Mouse (Mus musculus) liver, adult 2 months (tissue): ENCODE measurements around the gene Mpped1. TPM values are rescaled to one million over a fixed set of nuclear protein-coding genes. Genes with fewer than 3 reads are reported as not detected.

Source experiments
- DNase-seq: peaks from one replicate; pipeline ENCODE4 v3.0.0-alpha.2; 2011; ENCODE audit warnings: low read depth, low spot score; ENCODE audit errors: extremely low read depth
- H3K27ac ChIP-seq: fragments of 200-500 bp; replicated peaks from 2 replicates; pipeline ENCODE4 v1.5.1; 2012; ENCODE audit warnings: low read depth, mild to moderate bottlenecking, control low read depth, inconsistent platforms, low read length; ENCODE audit not compliant: insufficient read depth
- H3K27me3 ChIP-seq: fragments of 200-500 bp; 2 replicates; pipeline ENCODE4 v1.6.1; 2012; ENCODE audit warnings: mild to moderate bottlenecking, moderate library complexity, low read length, inconsistent platforms; ENCODE audit not compliant: control insufficient read depth, insufficient read depth
- H3K36me3 ChIP-seq: fragments of 200-500 bp; 2 replicates; pipeline ENCODE4 v1.6.1; 2012; ENCODE audit warnings: low read length, inconsistent platforms; ENCODE audit not compliant: control insufficient read depth, insufficient read depth
- H3K4me1 ChIP-seq: fragments of 200-500 bp; 2 replicates; pipeline ENCODE4 v1.6.1; 2011; ENCODE audit warnings: low read length; ENCODE audit not compliant: control insufficient read depth, insufficient read depth
- H3K4me3 ChIP-seq: fragments of 200-500 bp; 2 replicates; pipeline ENCODE4 v1.5.1; 2011; ENCODE audit warnings: low read depth, mild to moderate bottlenecking, control low read depth, low read length, moderate library complexity; ENCODE audit not compliant: insufficient read depth
- H3K79me2 ChIP-seq: fragments of 200-500 bp; 2 replicates; pipeline ENCODE4 v1.6.1; 2012; ENCODE audit warnings: inconsistent platforms, mild to moderate bottlenecking, low read length, moderate library complexity; ENCODE audit not compliant: control insufficient read depth, insufficient read depth
- H3K9ac ChIP-seq: fragments of 200-500 bp; 2 replicates; pipeline ENCODE4 v1.6.1; 2012; ENCODE audit warnings: low read depth, mild to moderate bottlenecking, control low read depth, inconsistent platforms, low read length
- CTCF ChIP-seq: fragments of 200-500 bp; IDR thresholded peaks from 2 replicates; pipeline ENCODE4 v1.5.1; 2011; ENCODE audit warnings: low read depth, low read length, control low read depth
- POLR2A ChIP-seq: fragments of 200-500 bp; IDR thresholded peaks from 2 replicates; pipeline ENCODE4 v1.6.1; 2011; ENCODE audit warnings: low read length, control low read depth; ENCODE audit not compliant: insufficient read depth; ENCODE audit errors: extremely low read depth
- WGBS: fragments of 180-500 bp; shearing (Covaris S2); methylation state at CpG from one replicate; pipeline ENCODE4 v1.1.7; 2018; 5-methylcytosine and 5-hydroxymethylcytosine counted together
- polyA plus RNA-seq: library from polyadenylated mRNA; depleted of rRNA; stranded (reverse); fragments of >200 nt; gene quantifications from 2 replicates; pipeline ENCODE4 v1.2.3, GENCODE M21; 2012
- total RNA-seq: library from RNA; depleted of rRNA; stranded (reverse); fragments of >200 nt; gene quantifications from 2 replicates; pipeline ENCODE4 v1.2.3, GENCODE M21; 2014

Gene Mpped1
- total and polyA plus RNA-seq, 2 experiments = 0.13 TPM; not detected in 1

DNA sequence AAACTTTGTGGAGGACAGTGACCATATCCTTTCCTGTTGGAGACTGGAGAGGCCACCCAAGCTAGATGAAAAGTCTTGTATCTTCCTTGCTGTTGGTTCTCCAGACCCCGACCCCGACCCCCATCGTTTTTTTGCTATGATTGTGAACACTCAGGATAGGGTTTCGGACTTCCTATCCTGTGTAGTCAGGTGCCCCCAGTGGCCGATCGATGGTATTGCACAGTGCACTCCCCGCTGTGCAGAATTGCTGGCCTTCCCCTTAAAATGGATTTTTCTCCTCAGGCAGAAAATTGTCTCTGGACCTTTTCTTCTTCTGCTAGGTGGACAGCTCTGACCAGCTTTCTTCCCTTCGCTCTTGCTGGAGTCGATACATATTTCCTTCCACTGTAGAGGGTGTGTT lies 22.5 kb upstream of the Mpped1 start:
- peak; percentile 8 for DNase-seq
- H3K36me3 ChIP-seq = no peaks in the 10 kb centered on the region
- H3K4me1 ChIP-seq = no peaks in the 10 kb centered on the region
- H3K27me3 ChIP-seq = no peaks in the 10 kb centered on the region
- H3K27ac ChIP-seq = no peak overlapping the region
- no peak overlapping the region for H3K4me3 ChIP-seq
- H3K79me2 ChIP-seq = no peaks in the 10 kb centered on the region
- 26% methylated on average over 9 of the region's 9 CpGs for WGBS
- TF ChIP-seq POLR2A (no peak), CTCF (peak; percentile 75)
- no peak overlapping the region for H3K9ac ChIP-seq

DNA sequence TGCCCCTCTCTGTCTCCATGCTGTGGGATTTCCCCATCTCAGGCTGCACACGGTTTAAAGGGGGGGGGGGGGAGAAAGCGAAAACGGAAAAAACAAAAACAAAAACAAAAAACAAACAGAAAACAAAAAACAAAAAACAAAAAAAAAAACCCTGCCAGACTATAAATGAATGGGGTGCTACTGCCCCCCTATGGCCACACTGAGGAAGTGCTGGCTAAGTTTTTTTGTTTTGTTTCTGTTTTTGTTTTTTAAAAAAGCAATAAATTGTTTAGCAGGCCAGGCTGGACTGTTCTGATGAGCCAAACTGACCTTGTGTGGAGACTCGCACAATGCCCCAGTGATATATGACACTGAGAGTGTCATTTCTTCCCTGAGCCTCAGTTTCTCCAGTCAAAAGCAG lies 20.3 kb upstream of the Mpped1 start:
- 13% methylated on average over 4 of the region's 4 CpGs for WGBS
- Histone ChIP-seq H3K9ac (no peak overlapping the region), H3K4me1 (no peaks in the 10 kb centered on the region), H3K4me3 (no peak overlapping the region), H3K36me3 (no peaks in the 10 kb centered on the region), H3K27ac (no peak overlapping the region), H3K27me3 (no peaks in the 10 kb centered on the region), H3K79me2 (no peaks in the 10 kb centered on the region)
- no peak for DNase-seq
- TF ChIP-seq POLR2A (no peak), CTCF (peak; percentile 54)

DNA sequence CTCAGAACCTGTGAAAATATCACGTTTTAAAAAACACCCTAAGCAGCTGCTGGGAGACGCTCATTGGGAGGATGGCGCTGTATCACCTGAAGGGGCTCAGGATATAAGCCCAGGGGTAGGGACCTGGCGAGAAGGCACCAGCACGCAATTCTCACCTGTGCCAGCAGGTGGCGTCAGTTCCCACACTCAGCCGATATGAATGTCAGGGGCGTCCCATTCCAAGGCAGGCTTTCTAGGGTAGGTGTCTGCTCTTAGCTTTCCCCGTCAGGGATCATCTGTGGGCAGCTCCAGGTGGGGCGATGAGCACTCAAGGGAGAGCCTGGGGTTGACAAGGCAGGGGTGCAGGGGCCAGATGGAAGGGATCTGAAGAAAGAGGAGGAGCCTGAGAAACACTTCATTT lies 18.6 kb upstream of the Mpped1 start:
- WGBS = 5% methylated on average over 10 of the region's 10 CpGs
- Histone ChIP-seq H3K79me2 (no peaks in the 10 kb centered on the region), H3K27ac (no peak overlapping the region), H3K4me1 (no peaks in the 10 kb centered on the region), H3K4me3 (no peak overlapping the region), H3K36me3 (no peaks in the 10 kb centered on the region), H3K9ac (no peak overlapping the region), H3K27me3 (no peaks in the 10 kb centered on the region)
- TF ChIP-seq CTCF (peak; percentile 90), POLR2A (no peak)
- no peak for DNase-seq

DNA sequence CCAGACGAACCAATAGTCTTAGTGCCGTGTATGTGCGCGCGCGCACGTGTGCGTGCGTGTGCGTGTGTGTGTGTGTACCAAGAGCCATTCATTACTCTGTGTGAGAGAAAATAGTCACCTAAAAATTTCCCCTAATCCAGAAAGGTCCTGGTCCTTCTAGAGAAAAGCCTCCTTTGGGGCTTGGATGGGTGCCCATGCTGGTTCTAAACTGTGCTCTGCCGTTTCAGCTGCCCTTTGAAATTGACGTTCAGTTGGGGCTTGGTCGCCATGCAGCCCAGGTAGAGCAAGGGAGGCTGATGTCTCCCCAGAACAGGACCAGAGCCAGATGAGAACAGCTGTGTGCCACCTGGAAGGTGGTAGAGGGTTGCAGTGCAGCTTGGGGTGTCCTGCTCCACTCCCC lies 17.8 kb upstream of the Mpped1 start:
- TF ChIP-seq CTCF (no peak), POLR2A (no peak)
- no peaks in the 10 kb centered on the region for H3K4me1 ChIP-seq
- H3K9ac ChIP-seq = no peak overlapping the region
- H3K27ac ChIP-seq = no peak overlapping the region
- no peaks in the 10 kb centered on the region for H3K79me2 ChIP-seq
- DNase-seq = no peak
- H3K4me3 ChIP-seq = no peak overlapping the region
- no peaks in the 10 kb centered on the region for H3K36me3 ChIP-seq
- no peaks in the 10 kb centered on the region for H3K27me3 ChIP-seq
- 87% methylated on average over 13 of the region's 13 CpGs for WGBS

DNA sequence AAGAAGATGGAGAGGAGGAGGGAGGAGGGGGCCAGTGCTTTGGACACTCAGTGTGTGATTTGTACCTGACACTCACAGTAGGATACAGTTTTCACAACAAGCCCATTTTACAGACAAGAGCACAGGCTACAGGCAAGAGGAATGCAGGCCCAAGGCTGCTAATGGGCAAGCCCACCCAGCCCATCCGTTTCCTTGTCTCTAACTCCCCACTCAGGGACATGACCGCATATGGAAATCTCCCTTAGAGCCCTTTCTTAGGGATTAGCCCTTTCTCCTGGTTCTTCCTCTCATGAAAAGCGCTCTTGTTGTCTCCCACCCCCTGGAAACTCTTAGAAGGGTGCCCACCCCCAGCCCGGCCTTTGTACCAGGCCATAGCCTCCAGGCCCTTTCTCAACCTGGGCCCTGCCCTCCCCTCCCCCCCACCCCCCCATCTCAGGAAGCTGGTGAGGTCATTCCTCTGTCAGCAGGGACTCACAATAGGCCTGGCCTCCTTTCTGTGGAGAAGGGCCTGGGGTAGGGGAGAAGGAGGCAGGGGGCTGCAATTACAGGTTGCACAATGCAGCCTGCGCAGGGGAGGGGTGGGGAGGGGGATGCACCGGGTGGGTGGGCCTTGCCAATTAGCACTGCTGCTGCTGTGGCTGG lies 13.8 kb upstream of the Mpped1 start:
- Histone ChIP-seq H3K36me3 (no peaks in the 10 kb centered on the region), H3K27me3 (no peaks in the 10 kb centered on the region), H3K27ac (no peak overlapping the region), H3K79me2 (no peaks in the 10 kb centered on the region), H3K4me3 (no peak overlapping the region), H3K9ac (no peak overlapping the region), H3K4me1 (no peaks in the 10 kb centered on the region)
- DNase-seq = no peak
- 38% methylated on average over 6 of the region's 6 CpGs for WGBS
- TF ChIP-seq CTCF = no peak
- TF ChIP-seq POLR2A = no peak

DNA sequence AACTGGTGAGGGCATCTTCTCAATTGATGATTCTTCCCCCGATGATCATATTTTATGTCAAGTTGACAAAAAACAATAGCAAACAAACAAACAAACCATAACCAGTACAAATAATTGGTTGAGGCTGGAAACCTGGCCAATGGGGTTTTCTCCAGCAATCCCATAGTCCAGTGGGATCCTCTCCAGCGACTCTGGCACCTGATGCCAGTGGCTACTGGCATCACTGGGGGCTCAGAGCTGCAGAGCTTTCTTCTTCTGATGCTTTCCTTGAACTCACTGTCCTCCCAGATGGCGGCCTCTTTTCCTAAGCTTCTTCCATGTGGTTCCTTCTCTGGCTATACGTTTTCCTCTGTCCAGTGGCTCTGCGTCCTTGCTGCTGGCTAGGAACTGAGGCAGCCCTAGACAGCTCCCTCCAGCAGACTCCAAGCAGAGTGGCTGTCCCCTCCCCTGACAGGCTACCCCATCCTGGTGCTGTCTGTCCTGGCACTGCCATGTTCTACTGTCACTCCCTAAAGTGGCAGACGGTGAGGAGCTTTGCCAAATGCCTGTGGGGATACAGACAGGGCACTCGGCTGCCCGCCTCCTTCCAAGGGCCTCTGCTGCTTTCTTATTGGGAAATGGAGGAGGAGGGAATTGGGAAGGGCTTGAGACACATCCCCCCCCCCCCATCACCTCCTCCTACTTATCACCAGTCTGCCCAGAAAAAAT lies 7.8 kb upstream of the Mpped1 start:
- WGBS = 69% methylated on average over 8 of the region's 8 CpGs

More for the DNA sequence above, 7.8 kb upstream of the Mpped1 start:
- no peaks in the 10 kb centered on the region for H3K36me3 ChIP-seq
- no peaks in the 10 kb centered on the region for H3K79me2 ChIP-seq
- H3K9ac ChIP-seq = no peak overlapping the region
- no peak overlapping the region for H3K27ac ChIP-seq
- no peak overlapping the region for H3K4me3 ChIP-seq
- no peak for DNase-seq
- no peaks in the 10 kb centered on the region for H3K27me3 ChIP-seq
- no peaks in the 10 kb centered on the region for H3K4me1 ChIP-seq
- TF ChIP-seq POLR2A (no peak), CTCF (no peak)
